Mouse (Mus musculus) lung, embryonic 16.5 days (tissue): ENCODE measurements around the gene Sema6b. TPM values are rescaled to one million over a fixed set of nuclear protein-coding genes. Genes with fewer than 3 reads are reported as not detected.

Experiments
- ATAC-seq: fragments of 200-750 bp; cut with Nextera tagmentation; 2 replicates; pipeline ENCODE4 v1.8.0; 2017; ENCODE audit warnings: low read depth, mild to moderate bottlenecking, moderate library complexity
- H3K27ac ChIP-seq: fragments of 300-500 bp; sonication (generic); 2 replicates; pipeline ENCODE4 v1.5.1; 2014; ENCODE audit warnings: mild to moderate bottlenecking, control low read depth, low read length
- H3K27me3 ChIP-seq: fragments of 300-500 bp; sonication (generic); 2 replicates; pipeline ENCODE4 v1.6.1; 2014; ENCODE audit warnings: low read depth, low read length, mixed read lengths; ENCODE audit not compliant: control insufficient read depth, insufficient read depth
- H3K36me3 ChIP-seq: fragments of 300-500 bp; sonication (generic); 2 replicates; pipeline ENCODE4 v1.6.1; 2014; ENCODE audit warnings: low read length; ENCODE audit not compliant: control insufficient read depth, insufficient read depth
- H3K4me1 ChIP-seq: fragments of 300-500 bp; sonication (generic); replicated peaks from 2 replicates; pipeline ENCODE4 v1.6.1; 2014; ENCODE audit warnings: low read length, mixed read lengths; ENCODE audit not compliant: control insufficient read depth, insufficient read depth
- H3K4me2 ChIP-seq: fragments of 300-500 bp; sonication (generic); 2 replicates; pipeline ENCODE4 v1.6.1; 2014; ENCODE audit warnings: low read depth, low read length, control low read depth
- H3K4me3 ChIP-seq: fragments of 300-500 bp; sonication (generic); 2 replicates; pipeline ENCODE4 v1.5.1; 2014; ENCODE audit warnings: mild to moderate bottlenecking, low read length, control low read depth
- H3K9ac ChIP-seq: fragments of 300-500 bp; sonication (generic); 2 replicates; pipeline ENCODE4 v1.6.1; 2014; ENCODE audit warnings: low read length, control low read depth
- H3K9me3 ChIP-seq: fragments of 300-500 bp; sonication (generic); 2 replicates; pipeline ENCODE4 v1.6.1; 2016; ENCODE audit warnings: low read length; ENCODE audit not compliant: control insufficient read depth
- WGBS: fragments of 180-500 bp; shearing (Covaris S2); extraction: QIAGEN DNeasy Blood & Tissue Kit; methylation state at CpG from one replicate; pipeline ENCODE4 v1.1.7; 2014; 5-methylcytosine and 5-hydroxymethylcytosine counted together
- polyA plus RNA-seq: library from polyadenylated mRNA; unstranded; fragments of >200 nt; fragmentation: Nextera tagmentation; extraction: Ambion mirVana; gene quantifications from 2 replicates; pipeline ENCODE4 v1.2.1, GENCODE M21; 2015

The Sema6b gene
- polyA plus RNA-seq, 1 experiment from 2014 or later = 1.2 TPM

- no peak overlapping the region for H3K9ac ChIP-seq
- no peak for ATAC-seq
- H3K4me3 ChIP-seq = peak overlapping the region; percentile 31
- no peak overlapping the region for H3K27ac ChIP-seq
- H3K36me3 ChIP-seq = no peaks in the 10 kb centered on the region
- no peaks in the 10 kb centered on the region for H3K9me3 ChIP-seq
- H3K4me1 ChIP-seq = peaks cover 5% of the 10 kb centered on the region; the same call in 1 of the 2 replicates
- WGBS = 1% methylated on average over 30 of the region's 30 CpGs
- H3K4me2 ChIP-seq = peak overlapping the region; percentile 39
- H3K27me3 ChIP-seq = peaks cover 41% of the 10 kb centered on the region
These were observed 8.9 kb upstream of the Sema6b start for GRCm38 (mm10) chr17:56148790-56149618.

GRCm38 (mm10) chr17:56148280-56148679 lies 8.1 kb upstream of the Sema6b start:
- Histone ChIP-seq H3K27me3 (peaks cover 41% of the 10 kb centered on the region), H3K9me3 (no peaks in the 10 kb centered on the region), H3K4me3 (peak overlapping the region; percentile 31), H3K4me1 (peaks cover 3% of the 10 kb centered on the region; the same call in 1 of the 2 replicates), H3K27ac (no peak overlapping the region), H3K36me3 (no peaks in the 10 kb centered on the region), H3K4me2 (peak overlapping the region; percentile 39), H3K9ac (no peak overlapping the region)
- ATAC-seq = no peak
- 18% methylated on average over 9 of the region's 9 CpGs for WGBS

DNA sequence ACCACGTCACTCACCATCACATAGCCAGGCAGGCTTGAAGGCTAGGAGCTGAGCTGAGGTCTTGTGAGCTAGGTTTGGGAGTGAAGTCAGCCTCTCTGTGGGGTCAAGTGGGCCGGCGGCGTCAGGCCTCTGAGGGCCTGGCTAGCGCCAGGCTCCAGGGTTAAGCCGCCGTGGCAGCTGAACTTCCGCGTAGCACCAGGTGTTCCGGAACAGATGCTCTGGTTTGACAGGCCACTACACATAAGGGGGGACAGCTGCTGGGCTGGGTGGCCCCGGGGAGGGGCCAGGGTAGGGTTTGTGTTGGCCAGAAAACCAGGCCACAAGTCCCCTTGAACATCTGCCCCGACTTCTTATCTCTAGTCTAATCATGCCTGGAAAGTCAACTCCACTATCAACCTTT lies 7.3 kb upstream of the Sema6b start:
- no peaks in the 10 kb centered on the region for H3K36me3 ChIP-seq
- ATAC-seq = no peak
- H3K27me3 ChIP-seq = peaks cover 48% of the 10 kb centered on the region
- peaks cover 3% of the 10 kb centered on the region; the same call in 1 of the 2 replicates for H3K4me1 ChIP-seq
- WGBS = 35% methylated on average over 12 of the region's 12 CpGs
- no peaks in the 10 kb centered on the region for H3K9me3 ChIP-seq
- H3K9ac ChIP-seq = no peak overlapping the region
- no peak overlapping the region for H3K4me2 ChIP-seq
- H3K27ac ChIP-seq = no peak overlapping the region
- H3K4me3 ChIP-seq = no peak overlapping the region

GRCm38 (mm10) chr17:56146131-56146530 lies 6.0 kb upstream of the Sema6b start:
- Histone ChIP-seq H3K27ac (no peak overlapping the region), H3K36me3 (no peaks in the 10 kb centered on the region), H3K27me3 (peaks cover 61% of the 10 kb centered on the region), H3K4me1 (peaks cover 12% of the 10 kb centered on the region), H3K4me3 (no peak overlapping the region), H3K9ac (no peak overlapping the region), H3K4me2 (no peak overlapping the region), H3K9me3 (no peaks in the 10 kb centered on the region)
- ATAC-seq = no peak
- 17% methylated on average over 9 of the region's 9 CpGs for WGBS

GRCm38 (mm10) chr17:56144546-56144945 lies 4.4 kb upstream of the Sema6b start:
- Histone ChIP-seq H3K27me3 (peaks cover 71% of the 10 kb centered on the region), H3K9ac (no peak overlapping the region), H3K4me2 (no peak overlapping the region), H3K4me1 (peaks cover 15% of the 10 kb centered on the region), H3K9me3 (no peaks in the 10 kb centered on the region), H3K36me3 (no peaks in the 10 kb centered on the region), H3K4me3 (no peak overlapping the region), H3K27ac (no peak overlapping the region)
- 65% methylated on average over 9 of the region's 9 CpGs for WGBS
- no peak for ATAC-seq

GRCm38 (mm10) chr17:56141702-56142605 lies 1.8 kb upstream of the Sema6b start:
- peaks cover 58% of the 10 kb centered on the region for H3K27me3 ChIP-seq
- peak overlapping the region; percentile 39; the same call in 1 of the 2 replicates for H3K9ac ChIP-seq
- 2% methylated on average over 41 of the region's 47 CpGs for WGBS
- no peak overlapping the region for H3K27ac ChIP-seq
- no peak for ATAC-seq
- peak overlapping the region; percentile 71 for H3K4me2 ChIP-seq
- peaks cover 17% of the 10 kb centered on the region for H3K4me1 ChIP-seq
- no peaks in the 10 kb centered on the region for H3K36me3 ChIP-seq
- no peaks in the 10 kb centered on the region for H3K9me3 ChIP-seq
- peak overlapping the region; percentile 42 for H3K4me3 ChIP-seq

GRCm38 (mm10) chr17:56139355-56139754 lies 788 bp downstream of the Sema6b start:
- Histone ChIP-seq H3K4me2 (peak overlapping the region; percentile 99), H3K4me1 (peaks cover 22% of the 10 kb centered on the region), H3K36me3 (no peaks in the 10 kb centered on the region), H3K9me3 (no peaks in the 10 kb centered on the region), H3K27ac (no peak overlapping the region), H3K27me3 (peaks cover 44% of the 10 kb centered on the region), H3K9ac (peak overlapping the region; percentile 60), H3K4me3 (peak overlapping the region; percentile 67)
- ATAC-seq = no peak; the same call in 1 of the 2 replicates
- 10% methylated on average over 21 of the region's 21 CpGs for WGBS

- Histone ChIP-seq H3K4me2 (0 out of 2 replicates have a peak overlapping the region, but pooled peaks have one; percentile 9), H3K9ac (no peak overlapping the region), H3K27me3 (peaks cover 44% of the 10 kb centered on the region), H3K36me3 (no peaks in the 10 kb centered on the region), H3K4me1 (peaks cover 28% of the 10 kb centered on the region), H3K4me3 (no peak overlapping the region), H3K27ac (no peak overlapping the region), H3K9me3 (no peaks in the 10 kb centered on the region)
- WGBS = 24% methylated on average over 25 of the region's 25 CpGs
- ATAC-seq = no peak
These were observed 2.1 kb downstream of the Sema6b start for GRCm38 (mm10) chr17:56137839-56138613.
